Mouse (Mus musculus): Measurements from ENCODE around the gene Uqcc2. TPM values are rescaled to one million over a fixed set of nuclear protein-coding genes. Genes with fewer than 3 reads are reported as not detected.
A peak's percentile ranks its signal among the peaks of the same experiment; 100 is the strongest.

Uqcc2 gene
- total and polyA plus RNA-seq, 3 experiments = 176 to 329 TPM; not detected in 1

DNA sequence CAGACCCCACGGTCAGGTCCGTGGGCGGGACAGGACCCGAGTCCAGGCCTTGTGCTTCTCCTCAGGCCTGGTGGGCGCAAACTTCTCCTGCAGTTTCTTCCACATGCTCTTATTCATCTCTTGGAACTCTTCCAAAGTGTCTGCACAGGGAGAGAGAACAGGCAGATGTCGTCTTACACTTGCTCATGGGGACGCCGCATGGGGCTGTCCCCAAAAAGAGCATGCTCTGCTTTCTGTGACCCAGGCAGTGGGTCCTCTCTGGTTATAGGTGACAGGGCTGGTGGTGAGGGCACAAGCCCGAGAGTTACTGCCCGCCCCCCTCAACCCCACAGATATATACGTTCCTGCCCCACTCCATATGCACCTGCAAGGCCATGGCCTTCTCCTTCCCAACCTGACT lies 11.0 kb downstream of the Uqcc2 start:
- Histone ChIP-seq H3K9me3 (replicated peaks; ENCODE audit: insufficient read depth, low read length) (no peaks in the 10 kb centered on the region), H3K27me3 (ENCODE audit: control insufficient read depth in 1 of 2, insufficient read depth in 2 of 2, low read length in 2 of 2) (no peaks in the 10 kb centered on the region), H3K4me1 (ENCODE audit: control insufficient read depth in 1 of 2, insufficient read depth in 2 of 2, low read length in 2 of 2) (peaks cover 5 to 13% of the 10 kb centered on the region in 2 experiments; a peak in 3 of 4 replicates), H3K4me3 (ENCODE audit: control insufficient read depth in 1 of 2, insufficient read depth in 1 of 2, low read depth in 2 of 2, low read length in 2 of 2) (no peak overlapping the region), H3K36me3 (ENCODE audit: control insufficient read depth in 1 of 2, insufficient read depth in 2 of 2, low read length in 2 of 2) (peaks cover 5 to 8% of the 10 kb centered on the region in 2 experiments), H3K27ac (ENCODE audit: control insufficient read depth, low read depth, low read length) (no peak overlapping the region), H3K9ac (ENCODE audit: control insufficient read depth, low read depth, low read length, poor library complexity, severe bottlenecking) (no peak overlapping the region), H3K79me2 (ENCODE audit: control insufficient read depth, insufficient read depth, low read length, poor library complexity) (no peaks in the 10 kb centered on the region)
- TF ChIP-seq USF2 (IDR thresholded peaks at IDR 0.05; ENCODE audit: borderline replicate concordance in 1 of 2, insufficient read depth in 1 of 2, low read depth in 1 of 2, low read length in 2 of 2) = no peak
- no peak for TF ChIP-seq NRF1 (IDR thresholded peaks at IDR 0.05; ENCODE audit: insufficient read depth, low read depth, low read length, poor library complexity, severe bottlenecking)
- no peak for TF ChIP-seq USF1 (IDR thresholded peaks at IDR 0.05; ENCODE audit: low read depth, low read length)
- TF ChIP-seq POLR2A (IDR thresholded peaks at IDR 0.05; ENCODE audit: control insufficient read depth in 1 of 2, insufficient read depth in 1 of 2, low read depth in 1 of 2, low read length in 2 of 2, poor library complexity in 1 of 2) = no peak
- TF ChIP-seq ZKSCAN1 (IDR thresholded peaks at IDR 0.05; ENCODE audit: low read depth, low read length) = no peak
- TF ChIP-seq MYB (IDR thresholded peaks at IDR 0.05; ENCODE audit: low read depth, low read length) = no peak
- TF ChIP-seq NELFE (IDR thresholded peaks at IDR 0.05; ENCODE audit: low read depth, low read length) = no peak
- DNase-seq (ENCODE audit: low read depth, low spot score) = no peak

DNA sequence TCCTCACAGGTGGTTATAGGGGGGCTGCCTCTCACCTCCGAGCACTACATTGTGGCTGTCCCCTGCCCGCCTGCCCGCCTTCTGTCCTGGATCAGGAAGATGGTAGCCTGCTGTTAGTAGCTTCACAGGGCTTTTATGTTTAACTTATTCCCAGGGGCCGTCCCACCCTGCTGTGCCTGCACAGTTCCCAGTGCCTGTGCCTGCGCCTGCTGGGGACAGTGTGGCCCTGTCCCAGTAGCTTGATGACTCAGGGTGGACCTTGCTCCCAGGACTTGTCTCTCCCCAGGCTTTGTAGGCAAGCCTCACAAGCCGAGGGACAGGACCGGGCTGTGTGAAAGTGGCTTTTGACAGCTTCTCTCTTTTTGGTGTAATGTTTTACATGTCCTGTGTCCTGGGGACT lies 11.9 kb downstream of the Uqcc2 start:
- Histone ChIP-seq H3K79me2 (ENCODE audit: control insufficient read depth, insufficient read depth, low read length, poor library complexity) (no peaks in the 10 kb centered on the region), H3K4me1 (ENCODE audit: control insufficient read depth in 1 of 2, insufficient read depth in 2 of 2, low read length in 2 of 2) (peaks cover 5 to 13% of the 10 kb centered on the region in 2 experiments; a peak in 3 of 4 replicates), H3K9ac (ENCODE audit: control insufficient read depth, low read depth, low read length, poor library complexity, severe bottlenecking) (no peak overlapping the region), H3K27ac (ENCODE audit: control insufficient read depth, low read depth, low read length) (no peak overlapping the region), H3K4me3 (ENCODE audit: control insufficient read depth in 1 of 2, insufficient read depth in 1 of 2, low read depth in 2 of 2, low read length in 2 of 2) (no peak overlapping the region), H3K9me3 (replicated peaks; ENCODE audit: insufficient read depth, low read length) (no peaks in the 10 kb centered on the region), H3K36me3 (ENCODE audit: control insufficient read depth in 1 of 2, insufficient read depth in 2 of 2, low read length in 2 of 2) (peaks cover 5 to 8% of the 10 kb centered on the region in 2 experiments), H3K27me3 (ENCODE audit: control insufficient read depth in 1 of 2, insufficient read depth in 2 of 2, low read length in 2 of 2) (no peaks in the 10 kb centered on the region)
- no peak for DNase-seq (ENCODE audit: low read depth, low spot score)
- TF ChIP-seq RAD21 (IDR thresholded peaks at IDR 0.05; ENCODE audit: low read depth, low read length) (no peak), MAFK (IDR thresholded peaks at IDR 0.05; ENCODE audit: borderline replicate concordance, low read depth, low read length) (no peak), POLR2A (IDR thresholded peaks at IDR 0.05; ENCODE audit: control insufficient read depth in 1 of 2, insufficient read depth in 1 of 2, low read depth in 1 of 2, low read length in 2 of 2, poor library complexity in 1 of 2) (no peak), MAX (IDR thresholded peaks at IDR 0.05; ENCODE audit: low read length) (no peak), GABPA (IDR thresholded peaks at IDR 0.05; ENCODE audit: low read depth, low read length) (no peak), CHD2 (IDR thresholded peaks at IDR 0.05; ENCODE audit: low read length) (no peak)

DNA sequence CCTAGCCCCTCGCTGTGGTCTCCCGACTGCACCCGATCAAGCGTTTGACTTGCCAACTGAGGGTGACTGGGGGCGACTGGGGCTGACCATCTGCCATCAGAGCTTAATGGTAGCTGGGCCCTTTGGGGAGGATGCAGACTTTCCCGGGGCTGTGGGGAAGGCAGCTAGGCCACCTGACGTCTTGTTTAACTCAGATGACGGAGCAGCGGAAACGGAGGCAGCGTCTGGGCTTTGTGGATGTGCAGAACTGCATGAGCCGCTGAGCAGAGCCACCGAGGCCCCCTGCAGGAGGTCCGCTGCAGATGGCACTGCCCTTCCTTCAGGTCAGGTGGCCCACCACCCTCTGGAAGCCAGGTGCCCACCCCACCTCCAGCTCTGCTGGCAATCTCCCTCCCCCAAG lies 12.4 kb downstream of the Uqcc2 start:
- DNase-seq (ENCODE audit: low read depth, low spot score) = no peak
- peaks cover 5 to 13% of the 10 kb centered on the region in 2 experiments; a peak in 3 of 4 replicates for H3K4me1 ChIP-seq (ENCODE audit: control insufficient read depth in 1 of 2, insufficient read depth in 2 of 2, low read length in 2 of 2)
- 0 out of 6 replicates have a peak, but pooled peaks of 2 of the 3 experiments have one; percentile 7 to 21 for TF ChIP-seq CTCF (IDR thresholded peaks at IDR 0.05 in 2 of 3, conservative IDR thresholded peaks at IDR 0.05 in 1 of 3; ENCODE audit: control insufficient read depth in 1 of 3, insufficient read depth in 1 of 3, low read depth in 2 of 3, low read length in 3 of 3, poor library complexity in 1 of 3, severe bottlenecking in 1 of 3)
- no peak for TF ChIP-seq UBTF (IDR thresholded peaks at IDR 0.05; ENCODE audit: borderline replicate concordance, insufficient read depth, low read depth, low read length)
- H3K9me3 ChIP-seq (replicated peaks; ENCODE audit: insufficient read depth, low read length) = no peaks in the 10 kb centered on the region
- H3K79me2 ChIP-seq (ENCODE audit: control insufficient read depth, insufficient read depth, low read length, poor library complexity) = no peaks in the 10 kb centered on the region
- H3K36me3 ChIP-seq (ENCODE audit: control insufficient read depth in 1 of 2, insufficient read depth in 2 of 2, low read length in 2 of 2) = peaks cover 5 to 8% of the 10 kb centered on the region in 2 experiments
- no peak overlapping the region for H3K9ac ChIP-seq (ENCODE audit: control insufficient read depth, low read depth, low read length, poor library complexity, severe bottlenecking)
- no peak overlapping the region for H3K27ac ChIP-seq (ENCODE audit: control insufficient read depth, low read depth, low read length)
- H3K4me3 ChIP-seq (ENCODE audit: control insufficient read depth in 1 of 2, insufficient read depth in 1 of 2, low read depth in 2 of 2, low read length in 2 of 2) = no peak overlapping the region
- H3K27me3 ChIP-seq (ENCODE audit: control insufficient read depth in 1 of 2, insufficient read depth in 2 of 2, low read length in 2 of 2) = no peaks in the 10 kb centered on the region

All from MEL (cell line).